Mouse (Mus musculus) right cerebral cortex, postnatal 25 days (tissue): Measurements from ENCODE around the gene Lrrc49.

ENCODE experiments used
- DNase-seq: peaks from one replicate; pipeline ENCODE4 v3.0.0; 2022

Gene Lrrc49

GRCm38 (mm10) chr9:60687891-60688324 lies at the start of gene Lrrc49:
Gene Lrrc49, minus strand, starts transcription at chr9:60688158.
- DNase-seq, result peak; percentile 85

- DNase-seq, result no peak
Measured at GRCm38 (mm10) chr9:60734321-60734720, 46.4 kb upstream of the Lrrc49 start.

- no peak for DNase-seq
Measured at GRCm38 (mm10) chr9:60724968-60725367, 37.0 kb upstream of the Lrrc49 start.

- no peak for DNase-seq
Measured at GRCm38 (mm10) chr9:60719687-60720086, 31.7 kb upstream of the Lrrc49 start.

GRCm38 (mm10) chr9:60718284-60718683 lies 30.3 kb upstream of the Lrrc49 start:
- no peak for DNase-seq

- no peak for DNase-seq
Measured at GRCm38 (mm10) chr9:60715828-60716227, 27.9 kb upstream of the Lrrc49 start.

GRCm38 (mm10) chr9:60715271-60715670 lies 27.3 kb upstream of the Lrrc49 start:
- DNase-seq, result peak; percentile 34

- DNase-seq, result no peak
Measured at GRCm38 (mm10) chr9:60714191-60714590, 26.2 kb upstream of the Lrrc49 start.

GRCm38 (mm10) chr9:60713616-60714015 lies 25.7 kb upstream of the Lrrc49 start:
- no peak for DNase-seq

GRCm38 (mm10) chr9:60712771-60713541 lies 25.0 kb upstream of the Lrrc49 start, which contains the start of gene Larp6:
Gene Larp6, plus strand, starts transcription at chr9:60712989.
- peak; percentile 72 for DNase-seq

GRCm38 (mm10) chr9:60712011-60712410 lies 24.1 kb upstream of the Lrrc49 start:
- DNase-seq, result no peak

GRCm38 (mm10) chr9:60709721-60710120 lies 21.8 kb upstream of the Lrrc49 start:
- no peak for DNase-seq

GRCm38 (mm10) chr9:60708606-60709005 lies 20.6 kb upstream of the Lrrc49 start:
- no peak for DNase-seq

- DNase-seq, result no peak
Measured at GRCm38 (mm10) chr9:60707594-60707993, 19.6 kb upstream of the Lrrc49 start.

GRCm38 (mm10) chr9:60699581-60700231 lies 11.7 kb upstream of the Lrrc49 start:
- no peak for DNase-seq

- no peak for DNase-seq
Measured at GRCm38 (mm10) chr9:60696271-60696985, 8.5 kb upstream of the Lrrc49 start.

- DNase-seq, result no peak
Measured at GRCm38 (mm10) chr9:60693986-60694385, 6.0 kb upstream of the Lrrc49 start.

- DNase-seq, result no peak
Measured at GRCm38 (mm10) chr9:60692624-60693023, 4.7 kb upstream of the Lrrc49 start.

- DNase-seq, result no peak
Measured at GRCm38 (mm10) chr9:60687415-60687814, 543 bp downstream of the Lrrc49 start.

GRCm38 (mm10) chr9:60682753-60683152 lies 5.2 kb downstream of the Lrrc49 start:
- no peak for DNase-seq

GRCm38 (mm10) chr9:60681005-60681404 lies 7.0 kb downstream of the Lrrc49 start:
- DNase-seq, result no peak

GRCm38 (mm10) chr9:60678913-60679312 lies 9.0 kb downstream of the Lrrc49 start:
- DNase-seq, result no peak

GRCm38 (mm10) chr9:60676429-60676828 lies 11.5 kb downstream of the Lrrc49 start:
- DNase-seq, result no peak

GRCm38 (mm10) chr9:60674780-60675179 lies 13.2 kb downstream of the Lrrc49 start:
- DNase-seq, result no peak
